14 mouse cellular contexts compared by ENCODE assay signal in the genomic region with DNA sequence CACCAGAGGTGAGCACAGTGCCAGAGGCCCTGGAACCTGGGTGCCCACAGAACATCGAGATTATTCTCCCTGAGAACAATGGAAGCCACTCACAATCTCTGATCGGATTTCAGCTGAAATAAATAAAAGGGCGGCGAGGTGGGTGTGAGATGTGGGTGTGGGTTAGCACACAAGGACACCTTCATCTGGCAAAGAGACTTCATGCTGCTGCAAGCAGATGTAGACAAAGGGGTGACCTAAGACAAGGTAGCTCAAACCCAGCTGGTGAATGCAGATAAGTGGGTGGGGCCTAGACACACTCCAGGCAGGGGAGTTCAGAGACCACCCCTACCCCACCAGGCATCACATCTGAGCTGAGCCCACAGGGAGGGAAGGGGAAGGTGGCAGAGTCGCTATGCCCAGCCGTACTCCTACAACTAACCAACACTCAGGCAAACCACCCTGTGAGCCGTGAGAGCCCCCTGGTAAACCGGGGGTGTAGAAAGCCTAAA. TPM values are rescaled to one million over a fixed set of nuclear protein-coding genes. Genes with fewer than 3 reads are reported as not detected.
A peak's percentile ranks its signal among the peaks of the same experiment; 100 is the strongest.
DNase-seq lines count a peak whose midpoint lies in the region; ATAC-seq and TF ChIP-seq lines count a peak whose summit lies in the region.
"Had no signal": no experiment of that assay in that cellular context is flagged by ENCODE, and none has a peak within 500 bp of the region (broad histone marks: within the 10 kb centered on the region; RNA-seq: fewer than 3 reads in every experiment).

No protein-coding gene starts in this region.

- no peak for TF ChIP-seq POLR2A in ES-Bruce4 (IDR thresholded peaks at IDR 0.05; ENCODE audit: insufficient read depth, low read length)

- no peaks in the 10 kb centered on the region for H3K36me3 ChIP-seq in heart, embryonic 16.5 days (ENCODE audit: control insufficient read depth, insufficient read depth)
- H3K36me3 ChIP-seq in ES-Bruce4 (ENCODE audit: control insufficient read depth, insufficient read depth, low read length, poor library complexity, severe bottlenecking), result no peaks in the 10 kb centered on the region
- H3K36me3 ChIP-seq in limb, embryonic 11.5 days (ENCODE audit: control insufficient read depth, insufficient read depth, low read length), result no peaks in the 10 kb centered on the region; the same call in 1 of the 2 replicates
- H3K36me3 ChIP-seq: limb, embryonic 15.5 days; midbrain, embryonic 12.5 days; neural tube, embryonic 12.5 days had no signal

- no peaks in the 10 kb centered on the region for H3K27me3 ChIP-seq in heart, embryonic 16.5 days (ENCODE audit: control insufficient read depth, insufficient read depth, low read length)
- H3K27me3 ChIP-seq in ES-Bruce4 (ENCODE audit: control insufficient read depth, insufficient read depth, low read length, poor library complexity, severe bottlenecking), result no peaks in the 10 kb centered on the region
- H3K27me3 ChIP-seq in limb, embryonic 11.5 days (ENCODE audit: control insufficient read depth, insufficient read depth, low read length), result no peaks in the 10 kb centered on the region
- H3K27me3 ChIP-seq: limb, embryonic 15.5 days; midbrain, embryonic 12.5 days; neural tube, embryonic 12.5 days had no signal

- ATAC-seq in heart, embryonic 16.5 days (replicated peaks; ENCODE audit: extremely low read depth, insufficient read depth, low FRiP score), result no peak
- ATAC-seq in limb, embryonic 11.5 days (ENCODE audit: insufficient number of reproducible peaks, low FRiP score, low TSS enrichment, low read depth), result 0 out of 2 replicates have a peak, but pooled peaks have one; percentile 53
- ATAC-seq: CD4-positive, CD25-positive, alpha-beta regulatory T cell, adult 4 months had no signal

- H3K27ac ChIP-seq in heart, embryonic 16.5 days (ENCODE audit: low read length), result 0 out of 2 replicates have a peak overlapping the region, but pooled peaks have one; percentile 9
- H3K27ac ChIP-seq in ES-Bruce4 (ENCODE audit: insufficient read depth, low read length), result peak overlapping the region; percentile 73
- peak overlapping the region; percentile 56 for H3K27ac ChIP-seq in limb, embryonic 11.5 days (replicated peaks; ENCODE audit: low read depth, low read length)
- H3K27ac ChIP-seq in layer of hippocampus, adult 2 months, result no peak overlapping the region
- H3K27ac ChIP-seq: limb, embryonic 15.5 days; midbrain, embryonic 12.5 days; neural tube, embryonic 12.5 days had no signal

- intact Hi-C loops in left cerebral cortex, postnatal 4 days (cut with DNase I), result no loop called here

- no peaks in the 10 kb centered on the region for H3K9me3 ChIP-seq in heart, embryonic 16.5 days (replicated peaks; ENCODE audit: control insufficient read depth, low read length)
- no peaks in the 10 kb centered on the region for H3K9me3 ChIP-seq in ES-Bruce4 (replicated peaks; ENCODE audit: control insufficient read depth, insufficient read depth, low read length, poor library complexity, severe bottlenecking)
- no peaks in the 10 kb centered on the region for H3K9me3 ChIP-seq in limb, embryonic 11.5 days (ENCODE audit: control insufficient read depth, low read length)
- H3K9me3 ChIP-seq: limb, embryonic 15.5 days; midbrain, embryonic 12.5 days; neural tube, embryonic 12.5 days had no signal

- peak overlapping the region; percentile 2; the same call in 1 of the 2 replicates for H3K9ac ChIP-seq in heart, embryonic 16.5 days (ENCODE audit: low read length)
- H3K9ac ChIP-seq in ES-Bruce4 (ENCODE audit: low read depth, poor library complexity, severe bottlenecking), result no peak overlapping the region
- no peak overlapping the region for H3K9ac ChIP-seq in limb, embryonic 11.5 days (ENCODE audit: low read length)
- H3K9ac ChIP-seq: limb, embryonic 15.5 days; midbrain, embryonic 12.5 days; neural tube, embryonic 12.5 days had no signal

- 47% methylated on average over 8 of the region's 8 CpGs for WGBS in heart, embryonic 16.5 days
- WGBS in limb, embryonic 11.5 days, result 54% methylated on average over 8 of the region's 8 CpGs

- H3K4me1 ChIP-seq in heart, embryonic 16.5 days (ENCODE audit: control insufficient read depth, insufficient read depth, low read length), result peaks cover 78% of the 10 kb centered on the region
- H3K4me1 ChIP-seq in ES-Bruce4 (ENCODE audit: control insufficient read depth, insufficient read depth, low read length), result peaks cover 30% of the 10 kb centered on the region
- H3K4me1 ChIP-seq in limb, embryonic 11.5 days (ENCODE audit: control insufficient read depth, insufficient read depth, low read length), result peaks cover 55% of the 10 kb centered on the region

- no peak for TF ChIP-seq CTCF in ES-Bruce4 (IDR thresholded peaks at IDR 0.05; ENCODE audit: low read depth, low read length)
- TF ChIP-seq CTCF in layer of hippocampus, adult 2 months (conservative IDR thresholded peaks at IDR 0.05), result no peak

- peak; percentile 79 for TF ChIP-seq EP300 in ES-Bruce4 (IDR thresholded peaks at IDR 0.05; ENCODE audit: insufficient read depth, low read depth, low read length)

- H3K4me2 ChIP-seq in heart, embryonic 16.5 days (ENCODE audit: low read depth, low read length), result no peak overlapping the region
- H3K4me2 ChIP-seq in limb, embryonic 11.5 days (ENCODE audit: low read depth, severe bottlenecking), result no peak overlapping the region
- H3K4me2 ChIP-seq: limb, embryonic 15.5 days; midbrain, embryonic 12.5 days; neural tube, embryonic 12.5 days had no signal

- H3K4me3 ChIP-seq in heart, embryonic 16.5 days (ENCODE audit: low read length), result no peak overlapping the region
- no peak overlapping the region for H3K4me3 ChIP-seq in ES-Bruce4 (ENCODE audit: low read depth, low read length)
- no peak overlapping the region for H3K4me3 ChIP-seq in limb, embryonic 11.5 days (ENCODE audit: low read depth, low read length)
- H3K4me3 ChIP-seq in layer of hippocampus, adult 2 months, result no peak overlapping the region
- H3K4me3 ChIP-seq: erythroblast, embryonic 14.5 days; limb, embryonic 15.5 days; midbrain, embryonic 12.5 days; neural tube, embryonic 12.5 days had no signal

- DNase-seq in heart, adult 11 months, result no peak
- peak; percentile 71 for DNase-seq in ZHBTc4 (ENCODE audit: low read depth, low spot score)
- no peak for DNase-seq in limb, embryonic 11.5 days (ENCODE audit: low spot score)
- no peak for DNase-seq in left cerebral cortex, postnatal 4 days
- no peak for DNase-seq in layer of hippocampus, adult 2 months (ENCODE audit: low spot score in 2 of 2)
- DNase-seq: adrenal gland, postnatal 14 days; cerebellum, postnatal 36 days had no signal

RNA-seq across cellular contexts. Expression of gene Actn1, which starts 35.9 kb away (rescaled TPM):
- 31.0 and 33.1 TPM in 2 replicates for polyA plus RNA-seq in heart, embryonic 16.5 days (2015; fragmentation: Nextera tagmentation; extraction: Ambion mirVana)
- polyA plus RNA-seq in ES-Bruce4 (2011; ENCODE audit: insufficient read depth, insufficient read length, low read depth, missing spikeins), result 193 and 203 TPM in 2 replicates
- polyA plus RNA-seq in limb, embryonic 11.5 days (2014; fragmentation: Nextera tagmentation; extraction: Ambion mirVana), result 46.0 and 49.2 TPM in 2 replicates
- total RNA-seq in left cerebral cortex, postnatal 4 days (2021), result 10 to 100 TPM; 65.4 to 68.2 TPM
- 100 to 1,000 TPM in 1 of 2 experiments, 10 to 100 TPM in 1; 91.0 to 103 TPM for total RNA-seq in layer of hippocampus, adult 2 months (2021)
